Mouse (Mus musculus) myocyte (in vitro differentiated cells): ENCODE measurements around the gene Cdk19. TPM values are rescaled to one million over a fixed set of nuclear protein-coding genes. Genes with fewer than 3 reads are reported as not detected.

Source experiments
- H3K27me3 ChIP-seq: one replicate; pipeline ENCODE4 v1.6.1; 2011; ENCODE audit not compliant: control insufficient read depth, insufficient read depth, insufficient read length
- H3K36me3 ChIP-seq: one replicate; pipeline ENCODE4 v1.6.1; 2011; ENCODE audit not compliant: control insufficient read depth, insufficient read depth
- H3K4me2 ChIP-seq: one replicate; pipeline ENCODE4 v1.6.1; 2011; ENCODE audit warnings: low read depth, control low read depth
- H3K4me3 ChIP-seq: one replicate; pipeline ENCODE4 v1.5.1; 2011; ENCODE audit warnings: mild to moderate bottlenecking, control low read depth, moderate library complexity
- H3K79me2 ChIP-seq: one replicate; pipeline ENCODE4 v1.6.1; 2011; ENCODE audit not compliant: control insufficient read depth, insufficient read depth
- H3ac ChIP-seq: one replicate; pipeline ENCODE4 v1.6.1; 2011; ENCODE audit not compliant: control insufficient read depth, insufficient read length
- CEBPB ChIP-seq: IDR thresholded peaks from 2 replicates; pipeline ENCODE4 v1.6.1; 2011; ENCODE audit warnings: mild to moderate bottlenecking, moderate library complexity; ENCODE audit not compliant: poor library complexity, insufficient read depth, severe bottlenecking
- E2F4 ChIP-seq: IDR thresholded peaks from one replicate; pipeline ENCODE4 v1.6.1; 2011; ENCODE audit warnings: mild to moderate bottlenecking, control low read depth, moderate library complexity; ENCODE audit not compliant: insufficient read depth
- MAX ChIP-seq: IDR thresholded peaks from one replicate; pipeline ENCODE4 v1.6.1; 2011; ENCODE audit warnings: low read depth, mild to moderate bottlenecking, control low read depth
- MYOD1 ChIP-seq, 3 experiments: IDR thresholded peaks; one replicate each; pipeline ENCODE4 v1.6.1; 2011; ENCODE audit warnings: control low read depth in 2 of 3, low read depth in 2 of 3, mild to moderate bottlenecking in 2 of 3, moderate library complexity in 1 of 3; ENCODE audit not compliant: insufficient read length in 2 of 3, control insufficient read depth in 1 of 3
- MYOG ChIP-seq, 3 experiments: IDR thresholded peaks; one replicate each; pipeline ENCODE4 v1.6.1; 2011; ENCODE audit warnings: control low read depth in 2 of 3, low read depth in 2 of 3, mild to moderate bottlenecking in 2 of 3; ENCODE audit not compliant: insufficient read length in 2 of 3, control insufficient read depth in 1 of 3, insufficient read depth in 1 of 3
- POLR2A ChIP-seq: IDR thresholded peaks from one replicate; pipeline ENCODE4 v1.6.1; 2011; ENCODE audit warnings: low read depth, mild to moderate bottlenecking, control low read depth, moderate library complexity; ENCODE audit not compliant: insufficient read length
- POLR2AphosphoS2 ChIP-seq: IDR thresholded peaks from one replicate; pipeline ENCODE4 v1.6.1; 2011; ENCODE audit warnings: low read depth, control low read depth; ENCODE audit not compliant: insufficient read length
- REST ChIP-seq: IDR thresholded peaks from one replicate; pipeline ENCODE4 v1.6.1; 2011; ENCODE audit warnings: mild to moderate bottlenecking, control low read depth, moderate library complexity; ENCODE audit not compliant: insufficient read depth, insufficient read length
- SRF ChIP-seq: IDR thresholded peaks from one replicate; pipeline ENCODE4 v1.6.1; 2011; ENCODE audit warnings: low read depth; ENCODE audit not compliant: control insufficient read depth, insufficient read length
- TCF12 ChIP-seq: IDR thresholded peaks from one replicate; pipeline ENCODE4 v1.6.1; 2011; ENCODE audit warnings: mild to moderate bottlenecking, control low read depth; ENCODE audit not compliant: poor library complexity, insufficient read depth, severe bottlenecking
- TCF3 ChIP-seq: IDR thresholded peaks from one replicate; pipeline ENCODE4 v1.6.1; 2011; ENCODE audit warnings: low read depth, control low read depth; ENCODE audit not compliant: insufficient read length
- USF1 ChIP-seq: IDR thresholded peaks from one replicate; pipeline ENCODE4 v1.6.1; 2011; ENCODE audit warnings: low read depth, mild to moderate bottlenecking, control low read depth, moderate library complexity
- polyA plus RNA-seq: library from polyadenylated mRNA; unstranded; fragments of >200 nt; fragmentation: generic; extraction: Trizol; gene quantifications from one replicate; pipeline ENCODE4 v1.2.1, GENCODE M21; 2012; ENCODE audit warnings: missing spikeins

Cdk19 gene
- polyA plus RNA-seq, 1 experiment, result 5.3 TPM

- Histone ChIP-seq H3K4me3 (no peak overlapping the region), H3K4me2 (no peak overlapping the region), H3K27me3 (no peaks in the 10 kb centered on the region), H3K79me2 (no peaks in the 10 kb centered on the region), H3K36me3 (no peaks in the 10 kb centered on the region), H3ac (no peak overlapping the region)
- no peak for TF ChIP-seq REST
- no peak for TF ChIP-seq POLR2AphosphoS2
Observed at GRCm38 (mm10) chr10:40328004-40328551, 11.3 kb upstream of the Cdk19 start.

DNA sequence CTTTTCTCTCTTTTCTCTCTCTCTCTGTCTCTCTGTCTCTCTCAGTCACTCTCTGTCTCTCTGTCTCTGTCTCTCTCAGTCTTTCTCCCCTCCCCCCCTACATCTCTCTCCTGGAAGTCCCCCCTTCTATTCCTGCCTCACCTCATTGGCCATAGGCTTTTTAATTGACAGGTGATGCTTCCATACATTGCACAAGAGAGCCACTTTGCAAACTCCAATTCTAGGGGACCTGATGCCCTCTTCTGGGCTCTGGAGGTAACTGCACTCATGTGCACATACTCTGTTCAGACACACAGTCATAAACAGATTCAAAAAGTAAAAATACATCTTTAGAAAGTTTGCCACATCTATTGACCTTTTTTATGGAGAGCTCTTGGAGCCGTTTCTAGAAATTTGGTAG is 9.1 kb upstream of the Cdk19 start:
- no peak overlapping the region for H3K4me3 ChIP-seq
- no peaks in the 10 kb centered on the region for H3K79me2 ChIP-seq
- H3K36me3 ChIP-seq, result no peaks in the 10 kb centered on the region
- no peak overlapping the region for H3K4me2 ChIP-seq
- H3K27me3 ChIP-seq, result no peaks in the 10 kb centered on the region
- TF ChIP-seq TCF12 (no peak), MAX (no peak), E2F4 (no peak), SRF (no peak)
- H3ac ChIP-seq, result no peak overlapping the region

DNA sequence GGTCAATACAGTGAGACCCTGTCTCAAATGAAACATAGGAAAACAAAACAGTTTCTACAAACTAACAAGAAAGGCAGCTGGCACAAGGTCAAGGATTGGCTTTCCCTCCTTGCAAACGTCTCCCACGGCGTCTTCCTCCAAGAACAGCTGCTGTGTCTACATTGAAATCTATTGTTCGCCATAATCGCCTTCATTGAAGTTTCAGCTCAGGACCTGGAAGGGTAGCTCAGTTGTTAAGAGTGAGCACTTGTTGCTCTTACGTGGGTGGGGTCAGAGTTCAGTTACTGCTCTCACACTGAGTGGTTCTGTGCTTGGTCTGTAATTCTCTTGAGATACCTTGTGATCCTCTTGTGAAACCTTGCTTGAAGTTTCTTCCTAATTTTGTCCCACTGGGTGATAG is 6.5 kb upstream of the Cdk19 start:
- Histone ChIP-seq H3K36me3 (no peaks in the 10 kb centered on the region), H3ac (no peak overlapping the region), H3K4me3 (no peak overlapping the region), H3K4me2 (no peak overlapping the region), H3K79me2 (no peaks in the 10 kb centered on the region), H3K27me3 (no peaks in the 10 kb centered on the region)
- TF ChIP-seq MAX (no peak), USF1 (no peak), CEBPB (no peak), REST (no peak), TCF3 (no peak), TCF12 (no peak), POLR2A (no peak), POLR2AphosphoS2 (no peak), MYOD1 (IDR thresholded peaks at IDR 0.05; ENCODE audit: control insufficient read depth in 1 of 3, insufficient read length in 2 of 3, low read depth in 2 of 3) (no peak), MYOG (IDR thresholded peaks at IDR 0.05; ENCODE audit: control insufficient read depth in 1 of 3, insufficient read depth in 1 of 3, insufficient read length in 2 of 3, low read depth in 2 of 3) (no peak), E2F4 (no peak), SRF (no peak)

DNA sequence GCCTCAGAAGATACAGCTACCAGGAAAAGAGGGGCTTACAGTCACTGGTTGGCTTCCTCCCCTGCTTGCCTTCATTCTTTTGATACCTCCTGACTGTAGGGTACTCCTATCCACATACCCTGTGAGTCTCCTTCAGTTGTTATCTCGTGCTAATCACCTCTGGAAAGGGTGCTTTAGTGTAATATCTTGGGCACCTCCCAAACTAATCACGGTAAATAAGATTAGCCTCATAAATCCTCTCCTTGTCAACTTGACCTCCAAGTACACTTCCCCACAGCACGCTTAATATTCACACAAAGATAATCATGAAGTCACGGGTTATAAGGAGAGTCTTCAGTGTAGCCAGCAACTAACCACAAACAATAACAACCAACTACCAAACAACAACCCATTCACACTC is 2.7 kb downstream of the Cdk19 start:
- Histone ChIP-seq H3ac (no peak overlapping the region), H3K27me3 (no peaks in the 10 kb centered on the region), H3K79me2 (no peaks in the 10 kb centered on the region), H3K36me3 (no peaks in the 10 kb centered on the region), H3K4me3 (no peak overlapping the region), H3K4me2 (no peak overlapping the region)
- TF ChIP-seq POLR2A (no peak), E2F4 (no peak), TCF12 (no peak), REST (no peak), POLR2AphosphoS2 (no peak), TCF3 (no peak), MYOD1 (IDR thresholded peaks at IDR 0.05; ENCODE audit: control insufficient read depth in 1 of 3, insufficient read length in 2 of 3, low read depth in 2 of 3) (no peak), MAX (no peak)

GRCm38 (mm10) chr10:40346776-40347403 is 7.5 kb downstream of the Cdk19 start:
- H3K27me3 ChIP-seq, result no peaks in the 10 kb centered on the region
- H3K79me2 ChIP-seq, result no peaks in the 10 kb centered on the region

More at GRCm38 (mm10) chr10:40346776-40347403, 7.5 kb downstream of the Cdk19 start:
- Histone ChIP-seq H3K36me3 (no peaks in the 10 kb centered on the region), H3K4me2 (no peak overlapping the region), H3ac (no peak overlapping the region), H3K4me3 (no peak overlapping the region)
- TF ChIP-seq USF1 (no peak), TCF12 (no peak), SRF (no peak), E2F4 (no peak), CEBPB (no peak), MYOD1 (IDR thresholded peaks at IDR 0.05; ENCODE audit: control insufficient read depth in 1 of 3, insufficient read length in 2 of 3, low read depth in 2 of 3) (no peak), TCF3 (no peak), POLR2AphosphoS2 (no peak), POLR2A (no peak), MYOG (IDR thresholded peaks at IDR 0.05; ENCODE audit: control insufficient read depth in 1 of 3, insufficient read depth in 1 of 3, insufficient read length in 2 of 3, low read depth in 2 of 3) (no peak), REST (no peak), MAX (no peak)
